Mouse (Mus musculus) small intestine, adult 2 months (tissue): ENCODE measurements around the gene Drap1.
A peak's percentile ranks its signal among the peaks of the same experiment; 100 is the strongest.

Source experiments
- CTCF ChIP-seq: fragments of 200-500 bp; IDR thresholded peaks from 2 replicates; pipeline ENCODE4 v1.5.1; 2012; ENCODE audit warnings: low read depth, mild to moderate bottlenecking, control low read depth, inconsistent platforms, low read length, moderate library complexity, mixed read lengths; ENCODE audit not compliant: insufficient replicate concordance, insufficient read length; ENCODE audit errors: extremely low read depth
- POLR2A ChIP-seq: fragments of 200-500 bp; IDR thresholded peaks from 2 replicates; pipeline ENCODE4 v1.6.1; 2012; ENCODE audit warnings: low read depth, mild to moderate bottlenecking, control low read depth, inconsistent platforms, low read length, moderate library complexity

- TF ChIP-seq POLR2A (peak; percentile 86), CTCF (0 out of 2 replicates have a peak, but pooled peaks have one; percentile 3)
Observed at GRCm38 (mm10) chr19:5456922-5457745, 32.4 kb upstream of the Drap1 start.
